Mouse (Mus musculus) ES-CJ7 (cell line): ENCODE results near the gene Slc51a.

Experiments used
- DNase-seq: peaks from one replicate; pipeline ENCODE4 v3.0.0; 2011; ENCODE audit warnings: low read depth, low spot score

Gene Slc51a

DNA sequence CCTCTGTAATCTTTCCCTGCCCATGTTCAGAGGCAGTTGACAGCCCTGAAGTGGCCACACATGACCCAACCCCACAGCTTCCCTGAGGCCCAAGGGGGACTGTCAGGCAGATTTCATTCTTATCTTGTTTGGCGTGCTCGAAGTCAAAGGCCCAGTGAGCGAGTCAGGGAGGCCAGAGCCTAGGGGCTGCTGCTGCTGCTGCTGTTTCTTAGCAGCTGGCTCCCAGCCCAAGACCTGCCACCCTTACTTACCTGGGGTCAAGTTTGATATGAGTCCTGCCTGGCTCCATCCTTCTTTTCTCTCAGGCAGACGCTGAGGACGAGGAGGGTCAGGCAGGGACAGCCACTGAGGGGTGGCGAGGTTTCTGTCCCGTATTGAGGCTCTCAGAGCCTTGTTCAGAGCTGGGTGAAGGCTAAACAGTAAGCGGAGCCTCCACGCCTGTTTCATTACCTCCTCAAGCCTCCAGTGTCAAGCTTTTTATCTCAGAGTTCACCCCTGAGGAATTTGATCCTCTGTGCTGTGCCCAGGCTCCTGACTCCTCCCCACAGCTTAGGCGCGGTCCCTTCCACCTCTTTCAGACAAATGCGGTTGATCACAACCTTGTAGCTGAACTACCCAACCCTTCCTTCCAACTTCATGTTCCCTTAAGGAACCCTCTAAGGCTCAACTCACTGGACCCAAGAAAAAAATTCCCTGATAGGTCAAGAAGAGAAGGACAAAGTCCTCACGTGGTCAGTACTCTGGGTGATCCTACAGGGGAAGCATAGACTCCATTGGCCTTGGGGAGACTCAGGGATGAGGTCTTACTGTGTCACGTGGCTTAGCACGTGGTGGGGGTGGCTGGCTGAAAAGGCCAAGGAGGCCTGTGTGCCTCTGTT is at the start of gene Slc51a:
Gene Slc51a (minus strand): TSS at position 646 of the 878 bp plus-strand sequence.
- peak; percentile 69 for DNase-seq

DNA sequence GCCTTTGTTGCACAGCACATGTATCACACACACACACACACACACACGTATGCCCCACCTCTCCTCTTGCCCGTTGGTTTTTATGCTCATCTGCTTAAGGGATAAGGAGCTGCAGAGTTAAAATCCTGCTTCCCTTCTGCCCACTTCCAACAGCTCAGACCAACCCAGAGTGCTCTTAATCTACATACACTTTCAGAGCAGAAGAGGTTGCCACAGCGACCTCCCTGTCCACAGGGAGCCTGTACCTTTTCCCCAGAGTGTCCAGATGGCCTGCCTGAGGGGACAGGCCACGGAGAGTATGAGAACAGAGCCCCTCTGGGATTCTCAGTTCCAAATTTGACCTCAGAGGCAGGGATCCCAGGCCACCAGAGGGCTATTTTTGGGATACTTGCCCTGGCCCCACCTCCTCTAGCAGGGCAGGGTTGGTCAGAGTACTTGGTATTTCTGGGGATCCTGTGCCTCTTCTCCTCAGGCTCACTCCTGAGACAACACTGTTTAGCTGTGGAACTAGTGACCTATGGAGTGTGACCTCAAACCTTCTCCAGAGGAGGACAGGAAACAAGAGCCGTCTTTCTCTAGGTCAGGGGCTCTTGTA is 47.6 kb upstream of the Slc51a start:
- DNase-seq, result no peak

DNA sequence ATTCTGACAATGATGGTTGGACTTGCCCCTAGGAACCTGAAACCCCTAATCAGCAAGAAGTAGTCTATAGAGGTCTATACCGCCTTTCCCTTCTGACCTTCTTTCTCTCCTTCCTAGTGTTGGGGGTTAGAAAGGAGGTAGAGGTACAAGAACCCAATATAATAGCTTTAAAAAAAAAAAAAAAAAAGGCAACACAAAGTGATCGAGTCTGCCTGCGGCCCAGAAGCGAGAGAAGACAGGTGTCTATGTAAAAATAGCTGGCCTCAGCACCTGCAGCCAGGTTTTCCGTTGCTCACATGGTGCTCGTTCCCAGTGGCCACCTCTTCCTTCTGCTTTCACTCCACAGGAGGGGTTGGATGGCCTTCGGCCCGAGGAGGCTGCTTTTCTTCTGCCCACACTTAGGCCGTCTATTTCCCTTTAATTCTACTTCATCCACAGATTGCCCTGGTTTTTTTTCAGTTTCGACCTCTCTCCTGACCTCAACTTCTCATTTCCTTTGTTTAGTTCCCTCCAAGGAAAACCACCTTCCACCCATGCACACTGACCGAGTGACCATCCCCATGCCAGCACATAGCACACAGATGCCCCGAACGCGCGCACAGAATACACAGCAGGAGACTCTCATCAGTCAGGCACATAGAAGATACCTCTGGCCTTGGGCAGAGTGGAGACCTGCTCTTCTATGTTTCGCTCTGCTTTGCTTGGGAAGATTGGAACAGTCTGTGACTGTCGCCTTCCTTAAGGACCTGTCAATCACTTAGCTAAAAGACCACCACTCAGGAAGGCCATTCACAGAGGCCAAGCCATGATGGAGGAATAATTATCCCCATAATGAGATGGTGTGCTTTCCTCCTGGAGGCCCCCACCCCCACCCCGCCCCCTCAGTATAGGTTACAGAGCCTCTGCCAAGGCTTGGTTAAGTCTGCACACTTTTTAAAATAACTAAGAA is 45.5 kb upstream of the Slc51a start:
- DNase-seq, result no peak

DNA sequence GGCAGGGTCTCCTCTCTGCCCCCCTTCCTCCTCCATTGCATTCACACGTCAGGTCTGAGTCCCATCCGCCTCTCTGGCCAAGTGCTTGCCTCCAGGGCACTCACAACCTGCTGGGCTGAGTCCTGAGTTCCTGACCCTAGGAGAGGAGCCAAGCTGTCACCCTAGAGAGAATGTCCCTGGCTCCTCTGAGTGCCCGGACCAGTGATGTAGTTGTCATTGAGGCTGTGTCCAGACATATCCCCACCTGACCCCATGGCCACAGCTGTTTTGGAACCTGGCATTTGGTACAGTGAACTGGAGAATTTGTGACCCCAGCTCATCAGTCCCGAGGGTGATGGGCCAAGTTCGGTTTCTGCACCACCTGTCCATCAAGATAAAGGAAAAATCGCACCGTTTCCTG is 39.2 kb upstream of the Slc51a start:
- no peak for DNase-seq

DNA sequence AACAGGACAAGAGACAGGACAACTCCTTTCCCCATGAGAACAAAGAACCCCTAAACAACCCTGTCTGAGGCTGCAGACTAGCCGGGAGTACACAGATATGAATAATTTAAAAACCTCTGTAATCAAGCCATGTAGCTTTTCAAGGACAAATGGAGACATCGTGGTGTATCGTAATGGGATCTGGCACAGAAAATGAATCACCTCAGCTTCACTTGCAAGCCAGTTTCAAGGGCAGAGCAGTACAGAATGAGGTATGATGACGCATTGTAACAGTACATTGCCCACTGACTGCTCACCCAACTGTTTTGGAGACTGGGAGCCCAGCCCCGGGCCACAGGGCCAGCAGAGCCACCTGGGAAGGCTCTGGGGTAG is 36.6 kb upstream of the Slc51a start:
- no peak for DNase-seq

DNA sequence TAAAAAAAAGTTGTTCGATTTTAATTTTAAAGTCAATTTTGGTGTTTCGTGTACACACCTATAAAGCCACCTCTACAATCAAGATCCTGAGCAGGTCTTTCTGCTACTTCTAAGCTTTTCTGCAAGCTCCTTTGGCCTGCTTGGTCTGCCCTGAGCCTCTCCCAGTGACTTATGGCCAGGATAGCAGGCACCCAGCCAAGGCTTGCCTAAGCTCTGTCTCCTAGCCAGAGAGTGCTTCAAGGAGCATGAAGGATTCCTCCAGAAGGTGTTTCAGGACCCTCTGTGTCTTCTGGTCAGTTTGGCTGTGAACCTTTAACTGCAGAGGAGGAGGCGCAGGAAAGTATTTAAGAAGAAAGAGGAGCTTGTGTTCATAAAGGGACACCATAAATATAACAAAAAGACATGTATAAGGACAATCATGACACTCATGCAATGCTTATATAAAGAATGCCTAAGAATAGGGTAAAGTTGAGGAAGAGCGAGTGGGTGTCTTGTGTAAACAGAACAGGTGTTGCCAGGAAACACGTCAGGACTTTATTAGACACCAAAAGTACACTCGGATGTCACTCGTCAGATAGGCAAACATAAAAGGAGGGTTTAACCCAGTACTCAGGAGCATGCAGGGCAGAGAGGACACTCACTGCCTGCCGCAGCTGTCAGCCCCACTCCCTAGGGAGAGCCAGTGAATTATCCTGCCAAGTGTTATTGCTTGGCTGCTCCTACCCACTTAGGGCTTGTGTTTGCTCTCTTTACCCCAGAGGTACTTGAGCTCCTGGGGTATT is 36.0 kb upstream of the Slc51a start:
- DNase-seq, result no peak

DNA sequence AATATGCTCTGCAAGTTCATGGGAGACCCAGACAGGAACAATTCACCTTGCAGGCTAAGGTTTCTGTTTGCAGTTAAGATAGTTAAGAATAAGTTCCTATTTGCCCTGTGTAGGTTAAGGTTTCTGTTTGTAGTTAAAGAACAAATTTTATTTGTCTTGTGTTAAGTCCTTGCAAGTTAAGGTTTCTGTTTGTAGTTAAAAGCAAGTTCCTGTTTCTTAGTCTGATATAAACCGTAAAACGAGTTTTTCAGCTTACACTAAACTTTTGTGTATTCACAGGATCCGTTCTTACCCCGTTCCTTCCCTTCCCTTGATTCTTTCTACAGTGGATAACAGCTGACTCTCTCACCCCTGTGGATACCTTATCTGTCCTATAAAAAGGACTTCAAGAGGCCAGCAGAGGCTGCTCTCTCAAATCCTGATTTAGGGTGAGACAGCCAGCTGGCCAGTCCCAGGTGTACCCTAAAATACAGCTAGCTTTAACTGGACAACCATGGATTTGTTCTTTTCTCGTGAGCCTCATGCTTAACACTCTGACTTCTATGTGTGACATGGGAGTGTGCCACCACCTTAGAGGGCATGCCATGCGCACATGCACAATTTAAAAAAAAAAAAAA is 35.0 kb upstream of the Slc51a start:
- no peak for DNase-seq

DNA sequence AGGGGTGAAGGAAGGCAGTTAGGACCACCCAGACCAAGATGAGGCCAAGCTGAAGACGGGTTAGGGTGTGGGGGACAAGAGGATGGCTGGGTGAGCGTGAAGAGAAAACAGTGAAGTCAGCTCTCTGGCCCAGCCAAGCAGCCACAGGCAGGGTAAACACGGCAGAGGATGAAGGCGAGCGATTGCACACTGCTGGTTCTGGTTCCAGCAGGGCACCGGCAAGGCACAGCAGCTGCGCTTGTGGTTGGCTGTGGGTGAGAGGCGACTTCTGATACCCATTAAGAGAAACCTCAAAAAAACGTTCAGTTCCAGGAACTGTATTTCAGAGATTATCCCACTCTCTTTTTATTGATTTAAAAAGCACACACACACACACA is 32.7 kb upstream of the Slc51a start:
- no peak for DNase-seq

DNA sequence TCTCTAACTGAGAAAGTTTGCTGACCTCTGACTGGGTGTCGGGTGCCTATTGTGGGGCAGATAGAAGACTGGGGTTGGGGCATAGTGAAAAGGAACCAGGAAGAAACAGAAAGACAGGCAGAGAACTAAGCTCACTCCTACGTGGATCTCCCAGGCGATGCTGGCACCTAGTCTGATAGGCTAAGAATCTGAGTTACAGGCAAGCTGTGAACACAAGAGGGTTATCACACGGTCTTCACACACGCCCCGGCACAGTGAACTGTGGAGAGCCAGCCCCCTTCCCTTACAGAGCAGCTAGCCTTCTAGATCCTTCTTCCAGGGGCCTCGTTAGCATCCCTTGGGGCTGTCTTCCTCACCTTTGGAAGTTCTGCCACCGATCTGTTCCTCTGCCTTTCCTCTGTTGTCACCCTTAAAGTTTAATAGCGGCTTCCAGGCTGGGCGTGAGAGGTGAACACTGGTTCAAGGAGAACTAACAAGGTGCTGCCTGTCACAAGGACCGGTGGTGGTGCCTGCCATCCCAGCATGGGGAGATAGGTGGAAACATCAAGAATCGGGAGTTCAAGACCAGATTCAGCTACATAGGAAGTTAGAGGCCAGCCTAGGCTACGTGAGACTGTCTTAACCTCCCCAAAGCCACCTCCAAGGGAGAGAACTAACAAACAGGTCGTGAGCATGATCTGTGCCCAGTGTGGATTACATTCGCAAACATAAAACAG is 32.1 kb upstream of the Slc51a start:
- no peak for DNase-seq

DNA sequence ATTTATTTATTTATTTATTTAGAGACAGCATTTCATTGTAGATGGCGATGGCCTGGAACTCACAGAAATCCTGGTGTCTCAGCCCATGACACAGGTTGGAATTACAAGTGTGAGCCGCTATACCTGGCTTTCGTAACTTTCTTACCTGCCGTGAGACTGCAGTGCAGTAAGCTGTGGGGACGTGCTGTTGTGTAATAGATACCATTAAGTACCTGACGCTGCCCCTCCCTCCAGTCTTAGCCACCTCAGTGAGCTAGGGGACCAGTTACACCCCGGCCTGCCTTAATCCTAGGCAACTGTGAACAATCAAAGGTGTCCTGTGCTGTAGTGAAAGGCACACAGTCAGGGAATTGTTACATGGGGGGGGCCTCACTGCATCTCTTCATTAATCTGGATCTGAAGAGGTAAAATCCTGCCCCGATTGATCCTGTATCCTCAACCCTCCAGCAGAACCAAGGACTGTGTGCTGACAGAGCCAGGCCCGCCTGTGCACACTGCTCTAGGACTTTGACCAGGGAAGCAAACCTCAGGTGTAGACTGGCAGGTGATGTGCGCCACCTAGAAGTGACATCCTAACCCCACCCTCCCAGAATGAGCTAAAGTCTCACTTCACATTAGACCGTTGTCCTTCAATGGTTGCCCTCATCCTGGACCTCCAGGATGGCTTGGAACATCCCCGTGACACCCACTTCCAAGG is 30.3 kb upstream of the Slc51a start:
- DNase-seq, result no peak

DNA sequence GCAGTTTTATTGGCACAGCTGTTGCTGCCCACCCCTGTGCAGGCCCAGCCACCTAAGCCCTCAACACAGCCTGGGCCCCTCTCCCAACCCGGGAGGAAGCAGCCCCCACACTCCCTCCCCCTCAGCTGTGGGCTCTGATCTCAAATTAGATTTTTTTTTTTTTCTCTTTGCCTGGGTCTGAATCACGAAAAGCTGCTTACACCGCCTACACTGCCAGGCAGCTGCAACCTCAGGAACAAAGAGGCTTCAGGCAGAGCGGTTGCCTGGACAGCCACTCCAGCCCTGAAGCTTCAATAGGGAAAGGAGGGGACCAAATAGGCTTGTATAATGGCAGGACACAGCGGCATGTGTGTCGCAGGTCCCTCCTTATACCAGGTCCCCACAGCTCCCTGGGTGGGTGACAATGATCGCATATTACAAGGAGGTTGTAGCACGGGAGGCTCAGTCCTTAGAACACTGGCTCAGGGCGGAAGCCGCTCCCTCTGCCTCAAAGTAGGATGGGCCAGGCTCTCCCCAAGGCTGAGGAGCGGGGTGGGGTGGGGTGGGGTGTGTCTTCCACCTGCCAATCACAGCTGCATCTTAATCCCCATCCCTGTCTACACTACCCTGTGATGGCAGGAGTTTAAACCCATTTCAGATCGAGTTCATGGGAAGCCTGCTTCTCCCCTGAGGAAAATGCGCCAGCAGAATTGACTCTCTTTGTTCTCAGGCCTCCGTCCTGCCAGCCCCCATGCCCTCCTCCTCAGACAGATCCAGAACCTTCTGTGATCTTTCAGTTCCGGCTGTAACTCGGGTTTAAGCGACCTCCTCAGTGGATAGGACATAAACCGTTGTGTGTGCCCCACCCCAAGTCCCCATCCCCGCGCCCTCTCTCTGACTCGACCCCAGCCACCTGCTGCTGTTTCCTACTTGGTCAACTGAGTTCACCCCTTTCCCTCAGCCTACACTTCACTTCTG is 28.6 kb upstream of the Slc51a start:
- peak; percentile 82 for DNase-seq

DNA sequence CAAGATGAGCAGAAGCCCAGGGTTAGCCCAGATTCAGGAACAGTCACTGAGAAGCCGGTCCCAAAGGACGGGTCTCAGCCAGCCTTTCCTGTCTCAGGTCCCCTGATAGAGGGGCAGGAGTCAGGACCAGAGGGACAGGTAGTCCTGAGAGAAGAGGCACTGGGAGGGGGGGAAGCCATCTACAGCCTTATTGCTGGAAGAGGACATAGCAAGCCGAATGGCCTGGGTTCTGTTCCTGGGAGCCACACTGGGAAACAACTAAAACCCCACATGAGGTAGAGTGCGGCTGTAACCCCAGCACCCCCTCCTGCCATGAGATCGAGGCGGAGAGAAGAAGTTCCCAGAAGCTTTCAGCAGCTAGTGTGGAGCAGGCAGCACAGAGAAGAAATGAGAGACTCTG is 26.3 kb upstream of the Slc51a start:
- DNase-seq, result no peak

DNA sequence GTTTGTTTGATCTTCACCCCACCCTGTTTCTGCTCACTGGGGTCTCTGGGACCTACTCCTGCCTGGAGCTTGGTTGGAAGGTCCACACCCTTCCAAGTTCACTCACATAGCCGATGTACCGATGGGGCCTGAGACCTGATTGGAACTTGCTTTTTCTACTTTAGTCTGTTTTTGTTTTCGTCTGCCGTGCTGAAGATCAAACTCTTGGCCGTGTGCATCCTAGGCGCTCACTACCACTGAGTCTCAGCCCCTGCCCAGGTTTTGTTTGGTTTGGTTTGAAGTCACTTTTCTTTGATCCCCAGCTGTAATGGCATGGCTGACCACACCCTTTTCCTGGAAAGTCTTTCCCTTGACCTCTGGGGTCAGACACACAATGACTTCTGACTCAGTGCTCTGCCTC is 25.7 kb upstream of the Slc51a start:
- peak; percentile 69 for DNase-seq

DNA sequence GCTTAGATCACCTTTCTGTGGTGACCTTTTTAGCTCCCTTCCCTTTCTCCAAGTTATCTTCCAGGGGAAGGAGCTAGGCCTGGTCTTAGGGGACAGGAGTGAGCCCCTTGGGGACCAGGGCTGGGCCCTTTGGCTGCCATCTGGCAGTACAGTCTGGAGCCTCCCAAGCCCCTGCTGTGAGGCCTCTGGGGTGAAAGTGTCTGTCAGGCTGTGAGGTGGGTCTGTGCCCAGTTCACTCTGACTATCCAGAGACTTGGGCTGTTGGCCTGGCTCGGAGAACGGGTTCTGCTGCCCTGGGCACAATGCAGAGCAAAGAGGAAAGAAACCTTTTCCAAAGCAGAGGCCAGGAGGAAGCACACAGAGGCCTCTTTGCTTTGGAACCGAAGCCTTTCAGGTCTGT is 25.2 kb upstream of the Slc51a start:
- DNase-seq, result no peak

DNA sequence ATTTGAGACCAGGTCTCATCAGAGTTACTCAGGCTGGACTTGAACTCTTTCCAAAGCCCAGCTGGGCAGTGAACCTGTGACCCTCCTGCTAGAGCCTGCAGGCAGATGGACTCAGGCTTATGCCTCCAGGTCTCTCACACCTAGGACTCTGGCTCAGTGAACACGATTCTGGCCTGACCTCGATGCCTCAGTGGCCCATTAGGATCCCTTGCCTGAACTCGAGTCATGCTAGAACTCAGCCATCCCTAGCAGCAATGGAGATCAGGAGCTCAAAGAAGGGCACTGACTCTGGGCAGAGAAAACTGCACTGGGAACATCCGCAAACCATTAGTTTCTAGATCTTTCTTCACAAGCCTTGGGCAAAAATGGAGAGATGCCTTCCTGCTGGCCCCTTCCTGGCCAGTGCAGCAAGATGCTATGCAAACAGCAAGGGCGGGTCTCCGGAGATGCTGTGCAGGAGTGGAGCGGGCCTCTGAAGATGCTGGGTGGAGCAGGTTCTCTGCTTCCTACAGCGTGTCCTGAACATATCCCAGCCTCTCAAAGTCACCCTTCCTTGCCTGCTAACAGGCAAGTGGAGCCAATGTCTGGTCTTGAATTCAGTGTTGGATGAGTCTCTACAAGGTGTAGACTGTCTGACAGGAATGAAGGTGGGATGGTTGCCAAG is 24.3 kb upstream of the Slc51a start:
- DNase-seq, result peak; percentile 50

DNA sequence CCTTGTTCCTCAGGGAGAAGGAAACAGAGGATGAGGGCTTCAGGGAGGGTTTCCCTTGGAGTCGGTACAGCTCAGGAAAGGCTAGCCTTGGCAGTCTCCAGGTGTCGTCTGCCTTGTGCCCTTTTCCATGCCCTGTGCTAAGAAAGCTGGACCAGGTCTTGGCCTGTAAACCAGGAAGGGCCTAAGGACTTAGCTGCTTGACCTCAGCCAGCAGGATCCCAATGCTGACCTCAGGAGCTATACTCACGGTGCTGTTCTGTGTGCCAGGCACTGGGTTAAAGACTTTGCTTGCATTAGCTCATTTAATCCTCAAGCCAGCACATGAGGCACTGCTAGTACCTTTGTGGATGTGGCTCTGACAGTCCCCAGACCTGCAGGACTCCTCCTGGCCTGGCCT is 23.7 kb upstream of the Slc51a start:
- DNase-seq, result no peak

DNA sequence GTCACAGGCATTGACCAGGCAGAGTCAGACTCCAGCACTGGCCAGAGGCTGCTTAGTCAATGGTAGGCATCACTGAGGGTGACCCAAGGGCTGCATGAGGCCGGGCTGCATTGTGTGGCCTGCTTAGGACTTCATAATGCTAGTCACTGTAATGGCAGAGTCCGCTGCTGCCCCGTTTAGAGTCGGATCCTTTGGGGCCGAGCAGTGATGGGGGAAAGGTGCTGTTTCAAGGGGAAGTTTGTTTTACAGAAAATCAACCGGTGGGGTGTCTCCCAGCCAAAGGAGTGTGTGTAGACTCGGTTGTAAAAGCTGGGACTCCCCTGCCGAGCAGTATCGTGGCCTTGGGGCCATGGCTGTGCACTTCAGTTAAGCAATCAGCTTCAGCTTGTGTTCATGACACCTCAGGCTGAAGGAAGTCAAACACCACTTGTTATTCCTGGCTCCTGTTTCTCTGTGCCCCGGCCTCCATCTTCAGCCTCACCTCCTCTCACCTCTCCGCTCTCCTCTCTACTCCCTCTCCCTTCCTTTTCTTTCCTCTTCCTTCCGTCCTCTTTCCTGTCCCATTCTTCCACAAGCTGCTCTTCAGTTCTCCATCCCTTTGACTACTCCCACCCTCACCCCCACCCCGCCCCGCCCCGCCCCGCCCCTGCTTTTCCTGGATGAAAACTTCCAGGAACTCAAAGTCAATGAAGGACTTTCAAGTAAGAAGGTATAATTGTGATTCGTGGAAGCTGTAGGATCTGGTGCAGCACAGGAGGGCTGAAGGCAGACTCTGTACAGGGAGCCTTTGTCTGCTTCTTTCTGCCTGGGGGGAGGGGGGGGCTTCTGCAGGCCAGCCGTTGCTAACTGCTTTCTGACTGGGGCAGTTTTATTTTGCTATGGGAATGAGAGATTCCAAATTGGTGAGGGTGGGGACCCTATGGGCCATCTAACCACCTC is 23.0 kb upstream of the Slc51a start:
- DNase-seq, result peak; percentile 89
